Mouse (Mus musculus) monocyte, adult 59 days (primary cell): ENCODE measurements around the gene Fxyd2. TPM values are rescaled to one million over a fixed set of nuclear protein-coding genes. Genes with fewer than 3 reads are reported as not detected.

ENCODE experiments used
- total RNA-seq, 2 experiments: library from RNA; stranded (reverse); gene quantifications; one replicate each; pipeline ENCODE4 v1.2.4; 2023

Fxyd2 gene
- total RNA-seq = not detected

DNA sequence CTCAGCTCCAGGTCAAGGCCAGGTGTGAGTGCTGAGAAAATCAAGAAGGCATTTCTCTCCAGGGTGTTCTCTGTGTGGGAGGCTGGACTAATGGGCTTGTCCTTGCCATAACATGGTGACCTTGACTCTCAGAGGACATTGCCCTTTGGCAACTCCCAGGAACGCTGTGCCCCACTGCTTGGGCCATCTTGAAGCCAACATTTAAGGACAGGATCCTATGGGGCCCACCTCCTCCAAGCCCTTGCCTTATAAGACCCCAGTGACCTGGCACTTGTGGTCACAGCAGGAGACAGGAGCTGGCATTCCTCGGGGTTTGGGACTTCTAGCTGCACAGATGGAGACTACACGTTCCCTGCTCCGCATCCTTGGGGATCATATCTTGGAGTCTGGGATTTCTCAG, at the start of gene Fxyd2:
Gene Fxyd2, plus strand, starts transcription at position 236 of the 400 bp plus-strand sequence.

GRCm38 (mm10) chr9:45370117-45370561, 29.3 kb upstream of the Fxyd2 start, which contains the start of gene Fxyd6:
Fxyd6 (plus strand) TSS chr9:45370185.

GRCm38 (mm10) chr9:45426456-45426855, 27.0 kb downstream of the Fxyd2 start, which contains the start of gene Dscaml1:
Dscaml1 (plus strand) TSS chr9:45426628.

Other genes starting within 250 kb of the Fxyd2 start
- 1 to 10 TPM; 1.2 to 1.6 TPM for gene BC049352, start 217.7 kb upstream of the Fxyd2 start, total RNA-seq
- under 1 TPM; 0.37 to 0.61 TPM for gene Tmprss4, start 195.6 kb upstream of the Fxyd2 start, total RNA-seq
- 100 to 1,000 TPM; 427 to 460 TPM for gene Il10ra, start 130.5 kb upstream of the Fxyd2 start, total RNA-seq
- not detected for gene Tmprss13, start 80.6 kb upstream of the Fxyd2 start, total RNA-seq
- not detected for gene Fxyd6, start 29.5 kb upstream of the Fxyd2 start, total RNA-seq
- under 1 TPM; 0.16 to 0.30 TPM for gene Dscaml1, start 27.0 kb downstream of the Fxyd2 start, total RNA-seq